Mouse (Mus musculus): ENCODE data around the gene Slc46a1. TPM values are rescaled to one million over a fixed set of nuclear protein-coding genes. Genes with fewer than 3 reads are reported as not detected.

The Slc46a1 gene
- total and polyA plus RNA-seq, 3 experiments: 8.3 to 11.6 TPM; not detected in 1

DNA sequence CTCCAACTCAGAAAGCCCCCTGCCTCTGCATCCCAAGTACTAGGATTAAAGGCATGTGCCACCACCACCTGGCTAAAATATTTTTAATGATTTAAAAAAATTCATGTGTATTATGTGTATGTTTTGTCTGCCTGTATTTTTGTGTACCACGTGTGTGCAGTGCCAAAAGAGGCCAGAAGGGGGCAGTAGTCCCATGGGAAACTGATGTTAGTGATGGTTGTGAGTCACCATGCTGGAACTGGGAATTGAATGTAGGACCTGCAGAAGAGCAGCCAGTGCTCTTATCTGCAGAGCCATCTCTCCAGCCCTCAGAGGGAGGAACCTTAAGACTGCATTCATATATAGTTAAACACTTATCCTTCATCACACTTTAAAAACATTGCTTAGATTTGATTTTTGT is 3.6 kb upstream of the Slc46a1 start:
- no peaks in the 10 kb centered on the region; the same call in 1 of the 2 replicates for H3K79me2 ChIP-seq (ENCODE audit: control insufficient read depth, insufficient read depth, low read length, poor library complexity)

DNA sequence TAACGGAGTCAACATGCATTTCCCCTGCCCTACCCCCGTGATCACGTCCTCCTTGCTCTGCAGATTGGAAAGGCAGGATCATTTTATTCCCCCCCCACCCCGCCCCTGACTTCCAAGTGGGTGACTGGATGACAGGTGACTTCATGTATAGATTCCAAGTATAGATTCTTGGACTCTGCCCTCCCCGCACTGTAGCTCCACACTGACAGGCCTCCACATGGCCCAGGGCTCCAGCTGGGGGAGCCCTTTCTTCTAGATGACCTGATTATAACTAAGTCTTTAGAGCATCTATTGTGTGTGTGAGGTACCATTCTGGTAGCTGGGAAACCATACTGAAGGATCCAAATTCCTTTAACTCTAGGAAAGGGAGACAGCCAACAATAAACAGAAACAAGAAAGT is 2.8 kb upstream of the Slc46a1 start:
- H3K4me3 ChIP-seq (ENCODE audit: control insufficient read depth in 1 of 2, insufficient read depth in 1 of 2, low read depth in 2 of 2, low read length in 2 of 2): no peak overlapping the region
- peaks cover 0 to 27% of the 10 kb centered on the region in 2 experiments; a peak in 2 of 4 replicates for H3K36me3 ChIP-seq (ENCODE audit: control insufficient read depth in 1 of 2, insufficient read depth in 2 of 2, low read length in 2 of 2)
- no peak for DNase-seq (ENCODE audit: low read depth, low spot score)
- H3K9ac ChIP-seq (ENCODE audit: control insufficient read depth, low read depth, low read length, poor library complexity, severe bottlenecking): no peak overlapping the region
- TF ChIP-seq MXI1 (IDR thresholded peaks at IDR 0.05; ENCODE audit: low read depth, low read length) (peak; percentile 77), EP300 (IDR thresholded peaks at IDR 0.05; ENCODE audit: low read depth in 1 of 2, low read length in 2 of 2) (no peak), ZNF384 (IDR thresholded peaks at IDR 0.05; ENCODE audit: low read depth, low read length) (no peak), UBTF (IDR thresholded peaks at IDR 0.05; ENCODE audit: borderline replicate concordance, insufficient read depth, low read depth, low read length) (no peak), KAT2A (conservative IDR thresholded peaks at IDR 0.05; ENCODE audit: low read depth, low read length) (no peak), ZKSCAN1 (IDR thresholded peaks at IDR 0.05; ENCODE audit: low read depth, low read length) (no peak), MYC (IDR thresholded peaks at IDR 0.05; ENCODE audit: low read depth, low read length) (no peak), ETS1 (IDR thresholded peaks at IDR 0.05; ENCODE audit: low read depth, low read length) (no peak), CHD1 (IDR thresholded peaks at IDR 0.05; ENCODE audit: low read depth, low read length) (no peak), TCF12 (IDR thresholded peaks at IDR 0.05; ENCODE audit: low read depth, low read length) (no peak), HCFC1 (IDR thresholded peaks at IDR 0.05; ENCODE audit: low read depth, low read length) (no peak), USF1 (IDR thresholded peaks at IDR 0.05; ENCODE audit: low read depth, low read length) (no peak), ELF1 (IDR thresholded peaks at IDR 0.05; ENCODE audit: low read depth, low read length) (no peak), SIN3A (IDR thresholded peaks at IDR 0.05; ENCODE audit: low read length) (no peak), BHLHE40 (IDR thresholded peaks at IDR 0.05; ENCODE audit: borderline replicate concordance, low read depth, low read length) (no peak), POLR2A (IDR thresholded peaks at IDR 0.05; ENCODE audit: control insufficient read depth in 1 of 2, insufficient read depth in 1 of 2, low read depth in 1 of 2, low read length in 2 of 2, poor library complexity in 1 of 2) (no peak), RCOR1 (IDR thresholded peaks at IDR 0.05; ENCODE audit: low read depth, low read length) (no peak), RAD21 (IDR thresholded peaks at IDR 0.05; ENCODE audit: low read depth, low read length) (no peak), NELFE (IDR thresholded peaks at IDR 0.05; ENCODE audit: low read depth, low read length) (no peak), USF2 (IDR thresholded peaks at IDR 0.05; ENCODE audit: borderline replicate concordance in 1 of 2, insufficient read depth in 1 of 2, low read depth in 1 of 2, low read length in 2 of 2) (0 out of 4 replicates have a peak, but pooled peaks of 1 of the 2 experiments have one; percentile 10), MEF2A (IDR thresholded peaks at IDR 0.05; ENCODE audit: extremely low read depth, insufficient replicate concordance, low read depth, low read length, poor library complexity, severe bottlenecking) (no peak), CTCF (IDR thresholded peaks at IDR 0.05 in 2 of 3, conservative IDR thresholded peaks at IDR 0.05 in 1 of 3; ENCODE audit: control insufficient read depth in 1 of 3, insufficient read depth in 1 of 3, low read depth in 2 of 3, low read length in 3 of 3, poor library complexity in 1 of 3, severe bottlenecking in 1 of 3) (peak in 2 of 3 experiments; percentile 16 to 28; a peak in 2 of 6 replicates)
- no peak overlapping the region for H3K27ac ChIP-seq (ENCODE audit: control insufficient read depth, low read depth, low read length)
- H3K79me2 ChIP-seq (ENCODE audit: control insufficient read depth, insufficient read depth, low read length, poor library complexity): no peaks in the 10 kb centered on the region; the same call in 1 of the 2 replicates
- peaks cover 16 to 37% of the 10 kb centered on the region in 2 experiments for H3K4me1 ChIP-seq (ENCODE audit: control insufficient read depth in 1 of 2, insufficient read depth in 2 of 2, low read length in 2 of 2)
- no peaks in the 10 kb centered on the region for H3K9me3 ChIP-seq (replicated peaks; ENCODE audit: insufficient read depth, low read length)
- peaks cover 0 to 2% of the 10 kb centered on the region in 2 experiments; a peak in 2 of 4 replicates for H3K27me3 ChIP-seq (ENCODE audit: control insufficient read depth in 1 of 2, insufficient read depth in 2 of 2, low read length in 2 of 2)

More for the DNA sequence above, 3.6 kb upstream of the Slc46a1 start:
- peak; percentile 58 for DNase-seq (ENCODE audit: low read depth, low spot score)
- Histone ChIP-seq H3K4me1 (ENCODE audit: control insufficient read depth in 1 of 2, insufficient read depth in 2 of 2, low read length in 2 of 2) (peaks cover 13 to 31% of the 10 kb centered on the region in 2 experiments), H3K9me3 (replicated peaks; ENCODE audit: insufficient read depth, low read length) (no peaks in the 10 kb centered on the region), H3K27me3 (ENCODE audit: control insufficient read depth in 1 of 2, insufficient read depth in 2 of 2, low read length in 2 of 2) (peaks cover 0 to 6% of the 10 kb centered on the region in 2 experiments; a peak in 2 of 4 replicates), H3K9ac (ENCODE audit: control insufficient read depth, low read depth, low read length, poor library complexity, severe bottlenecking) (no peak overlapping the region), H3K36me3 (ENCODE audit: control insufficient read depth in 1 of 2, insufficient read depth in 2 of 2, low read length in 2 of 2) (peaks cover 0 to 20% of the 10 kb centered on the region in 2 experiments; a peak in 2 of 4 replicates), H3K27ac (ENCODE audit: control insufficient read depth, low read depth, low read length) (no peak overlapping the region), H3K4me3 (ENCODE audit: control insufficient read depth in 1 of 2, insufficient read depth in 1 of 2, low read depth in 2 of 2, low read length in 2 of 2) (no peak overlapping the region)
- TF ChIP-seq CHD1 (IDR thresholded peaks at IDR 0.05; ENCODE audit: low read depth, low read length) (no peak), KAT2A (conservative IDR thresholded peaks at IDR 0.05; ENCODE audit: low read depth, low read length) (no peak), MAZ (IDR thresholded peaks at IDR 0.05; ENCODE audit: low read depth, low read length) (no peak), CTCF (IDR thresholded peaks at IDR 0.05 in 2 of 3, conservative IDR thresholded peaks at IDR 0.05 in 1 of 3; ENCODE audit: control insufficient read depth in 1 of 3, insufficient read depth in 1 of 3, low read depth in 2 of 3, low read length in 3 of 3, poor library complexity in 1 of 3, severe bottlenecking in 1 of 3) (peak; percentile 65 to 80 (median 70)), MAFK (IDR thresholded peaks at IDR 0.05; ENCODE audit: borderline replicate concordance, low read depth, low read length) (no peak), ZKSCAN1 (IDR thresholded peaks at IDR 0.05; ENCODE audit: low read depth, low read length) (no peak), SIN3A (IDR thresholded peaks at IDR 0.05; ENCODE audit: low read length) (0 out of 2 replicates have a peak, but pooled peaks have one; percentile 21), MYC (IDR thresholded peaks at IDR 0.05; ENCODE audit: low read depth, low read length) (peak; percentile 28; the same call in 1 of the 2 replicates), CHD2 (IDR thresholded peaks at IDR 0.05; ENCODE audit: low read length) (no peak), MEF2A (IDR thresholded peaks at IDR 0.05; ENCODE audit: extremely low read depth, insufficient replicate concordance, low read depth, low read length, poor library complexity, severe bottlenecking) (no peak), ZC3H11A (IDR thresholded peaks at IDR 0.05; ENCODE audit: low read depth, low read length) (no peak), SMC3 (IDR thresholded peaks at IDR 0.05; ENCODE audit: low read depth, low read length) (peak; percentile 34), EP300 (IDR thresholded peaks at IDR 0.05; ENCODE audit: low read depth in 1 of 2, low read length in 2 of 2) (no peak), POLR2A (IDR thresholded peaks at IDR 0.05; ENCODE audit: control insufficient read depth in 1 of 2, insufficient read depth in 1 of 2, low read depth in 1 of 2, low read length in 2 of 2, poor library complexity in 1 of 2) (no peak), POLR2AphosphoS2 (IDR thresholded peaks at IDR 0.05; ENCODE audit: low read length) (no peak), GABPA (IDR thresholded peaks at IDR 0.05; ENCODE audit: low read depth, low read length) (no peak), GATA1 (IDR thresholded peaks at IDR 0.05; ENCODE audit: low read depth, low read length) (peak; percentile 48; the same call in 1 of the 2 replicates), MXI1 (IDR thresholded peaks at IDR 0.05; ENCODE audit: low read depth, low read length) (no peak), RAD21 (IDR thresholded peaks at IDR 0.05; ENCODE audit: low read depth, low read length) (peak; percentile 41), TAL1 (IDR thresholded peaks at IDR 0.05; ENCODE audit: low read length) (no peak), POLR2AphosphoS5 (IDR thresholded peaks at IDR 0.05; ENCODE audit: borderline replicate concordance, low read depth, low read length) (no peak)
